9 mouse cellular contexts compared by ENCODE assay signal in the genomic region with DNA sequence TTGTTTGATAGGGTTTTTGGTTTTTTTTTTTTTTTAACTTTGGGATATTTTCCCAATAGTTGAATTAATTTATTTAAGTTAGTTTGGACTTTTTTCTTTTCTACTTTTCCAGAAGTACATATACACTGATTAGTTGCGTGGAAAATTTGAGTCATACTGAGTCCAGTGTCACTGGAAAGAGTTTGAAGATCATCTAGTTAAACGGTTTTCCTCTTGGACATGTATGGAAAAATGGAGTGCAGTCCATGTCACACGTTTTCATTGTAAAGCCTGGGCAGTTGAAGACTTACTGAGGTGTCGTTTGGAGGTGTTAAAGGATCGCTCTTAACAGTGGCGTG. TPM values are rescaled to one million over a fixed set of nuclear protein-coding genes. Genes with fewer than 3 reads are reported as not detected.
DNase-seq lines count a peak whose midpoint lies in the region; ATAC-seq and TF ChIP-seq lines count a peak whose summit lies in the region.
"Had no signal": no experiment of that assay in that cellular context is flagged by ENCODE, and none has a peak within 500 bp of the region (broad histone marks: within the 10 kb centered on the region; RNA-seq: fewer than 3 reads in every experiment).

No protein-coding gene starts in this region.

- no peaks in the 10 kb centered on the region for H3K27me3 ChIP-seq in kidney, embryonic 15.5 days
- H3K27me3 ChIP-seq in embryonic facial prominence, embryonic 11.5 days (ENCODE audit: control insufficient read depth, insufficient read depth, low read length), result no peaks in the 10 kb centered on the region
- no peaks in the 10 kb centered on the region for H3K27me3 ChIP-seq in intestine, embryonic 15.5 days (replicated peaks)
- H3K27me3 ChIP-seq in myocyte (ENCODE audit: control insufficient read depth, insufficient read depth, insufficient read length), result no peaks in the 10 kb centered on the region
- H3K27me3 ChIP-seq: Patski had no signal

- 0 out of 2 replicates have a peak overlapping the region, but pooled peaks have one; percentile 93 for H3K9ac ChIP-seq in kidney, embryonic 15.5 days
- H3K9ac ChIP-seq in embryonic facial prominence, embryonic 11.5 days (replicated peaks; ENCODE audit: low read length), result no peak overlapping the region
- no peak overlapping the region for H3K9ac ChIP-seq in intestine, embryonic 15.5 days

- H3K36me3 ChIP-seq in kidney, embryonic 15.5 days, result no peaks in the 10 kb centered on the region
- H3K36me3 ChIP-seq in embryonic facial prominence, embryonic 11.5 days (replicated peaks; ENCODE audit: control insufficient read depth, insufficient read depth, low read depth, low read length), result no peaks in the 10 kb centered on the region
- no peaks in the 10 kb centered on the region for H3K36me3 ChIP-seq in intestine, embryonic 15.5 days
- peaks cover 15% of the 10 kb centered on the region for H3K36me3 ChIP-seq in myocyte (ENCODE audit: control insufficient read depth, insufficient read depth)

- ATAC-seq in kidney, embryonic 15.5 days (replicated peaks; ENCODE audit: low FRiP score), result no peak
- no peak for ATAC-seq in embryonic facial prominence, embryonic 11.5 days (replicated peaks; ENCODE audit: insufficient number of reproducible peaks, low FRiP score, low TSS enrichment, low read depth)
- no peak for ATAC-seq in intestine, embryonic 15.5 days
- no peak for ATAC-seq in megakaryocyte-erythroid progenitor cell, adult 5-6 weeks (replicated peaks; ENCODE audit: low FRiP score, low TSS enrichment, poor library complexity, severe bottlenecking)

- no peaks in the 10 kb centered on the region for H3K9me3 ChIP-seq in kidney, embryonic 15.5 days (replicated peaks)
- no peaks in the 10 kb centered on the region for H3K9me3 ChIP-seq in embryonic facial prominence, embryonic 11.5 days (replicated peaks; ENCODE audit: control insufficient read depth, low read length)
- no peaks in the 10 kb centered on the region for H3K9me3 ChIP-seq in intestine, embryonic 15.5 days

- no peak for TF ChIP-seq POLR2A in myocyte (IDR thresholded peaks at IDR 0.05; ENCODE audit: insufficient read length, low read depth)

- H3K4me2 ChIP-seq in kidney, embryonic 15.5 days, result peak overlapping the region; percentile 80
- peak overlapping the region; percentile 67 for H3K4me2 ChIP-seq in embryonic facial prominence, embryonic 11.5 days (ENCODE audit: low read depth, low read length)
- H3K4me2 ChIP-seq in intestine, embryonic 15.5 days (replicated peaks), result peak overlapping the region; percentile 73
- H3K4me2 ChIP-seq in myocyte (ENCODE audit: low read depth), result peak overlapping the region; percentile 91

- no peak for DNase-seq in kidney, postnatal 36 days
- no peak for DNase-seq in embryonic facial prominence, embryonic 11.5 days (ENCODE audit: low spot score)
- DNase-seq in kidney, postnatal 4 days, result no peak
- DNase-seq in cerebellum, adult 9-10 months, result no peak

- no peak overlapping the region for H3K27ac ChIP-seq in kidney, embryonic 15.5 days
- no peak overlapping the region for H3K27ac ChIP-seq in embryonic facial prominence, embryonic 11.5 days (replicated peaks; ENCODE audit: low read depth, low read length)
- no peak overlapping the region for H3K27ac ChIP-seq in intestine, embryonic 15.5 days

- peak overlapping the region; percentile 96 for H3ac ChIP-seq in myocyte (ENCODE audit: control insufficient read depth, insufficient read length)

- peaks cover 63% of the 10 kb centered on the region for H3K79me2 ChIP-seq in myocyte (ENCODE audit: control insufficient read depth, insufficient read depth)

- H3K4me1 ChIP-seq in kidney, embryonic 15.5 days, result peaks cover 19% of the 10 kb centered on the region
- no peaks in the 10 kb centered on the region for H3K4me1 ChIP-seq in embryonic facial prominence, embryonic 11.5 days (ENCODE audit: control insufficient read depth, insufficient read depth, low read length)
- 0 out of 2 replicates have a peak, but pooled peaks cover 7% of the 10 kb centered on the region for H3K4me1 ChIP-seq in intestine, embryonic 15.5 days (replicated peaks)

- H3K4me3 ChIP-seq in kidney, embryonic 15.5 days (replicated peaks), result peak overlapping the region; percentile 98
- no peak overlapping the region; the same call in 1 of the 2 replicates for H3K4me3 ChIP-seq in embryonic facial prominence, embryonic 11.5 days (ENCODE audit: low read depth, low read length)
- peak overlapping the region; percentile 96; the same call in 1 of the 2 replicates for H3K4me3 ChIP-seq in intestine, embryonic 15.5 days (replicated peaks)
- peak overlapping the region; percentile 87 for H3K4me3 ChIP-seq in myocyte

- 66% methylated on average over 6 of the region's 6 CpGs for WGBS in kidney, embryonic 15.5 days
- WGBS in embryonic facial prominence, embryonic 11.5 days, result 84% methylated on average over 6 of the region's 6 CpGs
- WGBS in intestine, embryonic 15.5 days, result 70% methylated on average over 6 of the region's 6 CpGs

TF ChIP-seq in myocyte, 11 proteins besides CTCF, POLR2A, EP300 and RAD21:
- no peak for TF ChIP-seq USF1 (IDR thresholded peaks at IDR 0.05; ENCODE audit: low read depth)
- TF ChIP-seq TCF12 (IDR thresholded peaks at IDR 0.05; ENCODE audit: insufficient read depth, poor library complexity, severe bottlenecking), result no peak
- TF ChIP-seq MAX (IDR thresholded peaks at IDR 0.05; ENCODE audit: low read depth), result no peak
- TF ChIP-seq E2F4 (IDR thresholded peaks at IDR 0.05; ENCODE audit: insufficient read depth), result no peak
- no peak for TF ChIP-seq REST (IDR thresholded peaks at IDR 0.05; ENCODE audit: insufficient read depth, insufficient read length)
- no peak for TF ChIP-seq MYOG (IDR thresholded peaks at IDR 0.05; ENCODE audit: control insufficient read depth in 1 of 3, insufficient read depth in 1 of 3, insufficient read length in 2 of 3, low read depth in 2 of 3)
TF ChIP-seq in myocyte: peak in this region for 0.

RNA-seq across cellular contexts. Expression of a gene that starts 1.6 kb away (rescaled TPM):
- polyA plus RNA-seq in kidney, embryonic 15.5 days (2015; fragmentation: Nextera tagmentation; extraction: Ambion mirVana), result 138 and 141 TPM in 2 replicates
- polyA plus RNA-seq in embryonic facial prominence, embryonic 11.5 days (2014; fragmentation: Nextera tagmentation; extraction: Ambion mirVana), result 194 and 196 TPM in 2 replicates
- polyA plus RNA-seq in intestine, embryonic 15.5 days (2015; fragmentation: Nextera tagmentation; extraction: Ambion mirVana), result 170 and 172 TPM in 2 replicates
- 459 TPM for polyA plus RNA-seq in myocyte (2012; fragmentation: generic; extraction: Trizol)
- total RNA-seq in megakaryocyte-erythroid progenitor cell, adult 5-6 weeks (2014; fragmentation: Nextera tagmentation), result 115 and 121 TPM in 2 replicates
- total RNA-seq in megakaryocyte-erythroid progenitor cell, adult 5-6 weeks (2017), result 175 and 179 TPM in 2 replicates

RNA-seq across cellular contexts. Expression of a gene that starts 46.7 kb away (rescaled TPM):
- polyA plus RNA-seq in kidney, embryonic 15.5 days (2015; fragmentation: Nextera tagmentation; extraction: Ambion mirVana), result 8.8 and 9.0 TPM in 2 replicates
- polyA plus RNA-seq in embryonic facial prominence, embryonic 11.5 days (2014; fragmentation: Nextera tagmentation; extraction: Ambion mirVana), result 10.5 and 13.0 TPM in 2 replicates
- polyA plus RNA-seq in intestine, embryonic 15.5 days (2015; fragmentation: Nextera tagmentation; extraction: Ambion mirVana), result 8.2 and 10.7 TPM in 2 replicates
- polyA plus RNA-seq in myocyte (2012; fragmentation: generic; extraction: Trizol), result 4.2 TPM
- 17.0 and 21.6 TPM in 2 replicates for total RNA-seq in megakaryocyte-erythroid progenitor cell, adult 5-6 weeks (2014; fragmentation: Nextera tagmentation)
- total RNA-seq in megakaryocyte-erythroid progenitor cell, adult 5-6 weeks (2017), result 34.8 and 57.3 TPM in 2 replicates
